Mouse (Mus musculus) yolk sac, embryonic 10.5 days (tissue): ENCODE data around the gene Babam2.

Experiments
- DNase-seq: peaks from one replicate; pipeline ENCODE4 v3.0.0-alpha.2; 2017; ENCODE audit warnings: low spot score

Gene Babam2

DNA sequence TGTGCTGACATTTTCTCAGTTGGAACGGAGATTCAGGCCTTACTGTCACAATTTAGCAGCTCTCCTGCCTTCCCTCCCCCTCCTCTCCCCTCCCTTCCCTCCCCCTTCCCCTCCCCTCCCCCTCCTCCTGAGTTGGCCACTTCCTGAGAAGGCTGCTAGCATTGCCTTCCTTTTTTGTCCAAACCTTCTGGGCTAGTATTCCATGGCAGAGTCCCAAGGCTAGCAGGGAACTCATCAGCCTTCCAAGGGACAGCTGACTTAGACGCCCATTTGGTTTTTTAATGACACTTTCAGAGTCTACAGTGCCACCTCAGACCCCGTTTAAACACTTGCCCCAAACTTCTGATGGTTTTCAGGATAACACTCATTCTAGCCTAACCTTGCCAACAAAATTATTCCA lies 430.4 kb downstream of the Babam2 start:
- no peak for DNase-seq

DNA sequence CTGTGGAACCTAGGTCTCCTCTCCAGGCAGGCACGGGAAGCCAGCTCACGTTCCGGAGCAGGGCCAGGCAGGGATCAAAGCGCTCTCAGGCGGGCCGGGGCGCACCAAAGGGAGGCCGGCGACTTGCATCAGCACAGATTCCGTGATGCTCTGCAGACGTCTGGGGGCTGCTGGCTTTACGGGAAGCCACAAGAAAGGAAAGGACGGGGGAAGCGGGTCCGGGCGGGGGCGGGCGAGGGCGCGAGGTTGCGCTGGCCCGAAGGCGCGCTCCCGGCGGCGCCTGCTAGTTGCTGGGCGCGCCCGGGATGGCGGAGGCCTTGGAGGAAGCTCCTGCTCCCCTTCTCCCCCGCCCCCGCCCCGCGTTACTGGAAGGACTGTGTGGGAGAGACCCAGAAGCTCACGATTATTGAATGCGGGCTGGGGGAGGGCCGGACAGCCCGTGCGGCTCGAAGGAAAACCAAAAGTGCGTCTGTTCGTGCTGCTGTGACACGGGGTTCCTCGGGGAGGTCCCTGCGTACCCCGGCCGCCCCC lies 435.6 kb downstream of the Babam2 start:
- DNase-seq = peak; percentile 70

DNA sequence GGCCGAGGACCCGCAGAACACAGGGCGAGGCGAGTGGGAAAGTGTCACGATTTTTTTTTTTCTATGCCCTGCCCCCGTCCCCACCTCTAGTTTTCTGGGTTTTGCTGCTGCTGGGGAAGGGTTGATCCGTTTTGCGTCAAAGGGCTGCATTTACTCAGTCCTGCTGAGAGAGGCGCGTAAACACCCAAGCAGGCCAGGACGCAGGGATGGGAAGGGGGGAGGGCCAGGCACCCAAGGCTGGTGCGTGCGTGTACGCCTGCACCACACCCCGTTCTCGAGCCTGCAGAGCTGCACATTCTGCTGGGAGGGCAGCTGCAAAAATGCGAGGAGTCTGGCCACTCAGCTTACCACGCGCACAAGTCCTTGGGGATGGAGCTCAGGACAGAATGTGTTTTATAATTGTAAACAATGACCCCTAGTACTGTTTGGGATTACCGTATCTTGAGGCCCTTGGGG lies 436.1 kb downstream of the Babam2 start:
- peak; percentile 76 for DNase-seq

DNA sequence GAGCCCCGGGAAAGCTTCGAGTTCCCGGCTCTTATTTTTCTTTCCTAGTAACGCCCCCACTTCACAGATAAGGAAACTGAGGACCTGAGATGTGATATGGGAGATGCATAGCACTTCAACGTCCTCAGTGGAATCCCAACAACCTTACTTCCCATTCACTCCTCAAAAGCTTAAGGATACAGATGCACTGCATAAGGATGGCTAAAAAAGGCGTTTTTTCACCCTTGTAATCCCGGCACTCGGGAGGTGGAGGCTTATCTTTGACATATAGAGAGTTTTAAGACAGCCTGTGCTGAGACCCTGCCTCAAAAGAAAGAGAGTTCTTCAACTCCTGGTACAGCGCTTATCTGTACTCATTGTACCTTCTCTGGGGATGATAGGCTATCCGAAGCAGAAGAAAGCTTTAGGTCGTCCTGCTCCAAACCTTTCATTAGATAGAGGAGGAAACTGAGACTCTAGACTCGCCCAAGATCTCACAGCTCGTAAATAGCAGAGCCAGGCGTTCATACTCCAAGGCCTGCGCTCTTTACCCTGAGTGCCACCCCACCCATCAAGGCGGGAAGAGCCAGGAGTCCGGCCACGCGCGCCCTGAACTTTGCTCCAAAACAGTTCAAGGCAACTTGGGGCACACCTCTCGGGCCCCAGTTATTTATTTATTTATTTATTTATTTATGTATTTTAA lies 436.7 kb downstream of the Babam2 start:
- peak; percentile 23 for DNase-seq
